Mouse (Mus musculus): ENCODE data around the gene Arl16.

DNA sequence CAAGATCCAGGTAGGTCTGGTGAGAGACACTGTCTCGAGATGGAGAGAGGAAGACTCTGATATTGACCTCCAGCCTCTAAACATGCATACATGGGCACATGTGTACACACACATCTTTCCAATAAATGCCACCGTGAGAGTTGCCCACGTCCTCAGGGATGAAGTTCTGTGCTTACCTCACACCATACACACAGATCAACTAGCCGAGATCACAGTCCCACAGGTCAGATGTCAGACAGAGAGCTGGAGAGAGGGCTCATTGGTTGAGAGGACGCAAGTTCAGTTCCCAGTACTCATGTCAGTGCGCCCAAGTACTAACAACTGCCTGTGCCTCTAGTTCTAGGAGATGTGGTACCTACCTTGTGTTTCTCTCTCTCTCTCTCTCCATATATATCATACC, 33.6 kb upstream of the Arl16 start:
- no peak for TF ChIP-seq CTCF (IDR thresholded peaks at IDR 0.05; ENCODE audit: control insufficient read depth, insufficient read depth, insufficient read length)
- TF ChIP-seq CEBPB (IDR thresholded peaks at IDR 0.05; ENCODE audit: low read depth), result no peak
- no peak for TF ChIP-seq MAX (IDR thresholded peaks at IDR 0.05)
- no peak for TF ChIP-seq USF1 (IDR thresholded peaks at IDR 0.05; ENCODE audit: low read depth)

Measured in C2C12 (cell line).